Mouse (Mus musculus) G1E (cell line): ENCODE data around the gene Sap30bp.

Experiments
- CTCF ChIP-seq: IDR thresholded peaks from 2 replicates; pipeline ENCODE4 v1.5.1; 2012; ENCODE audit warnings: low read depth, low read length, inconsistent platforms, mixed read lengths
- GATA1 ChIP-seq: IDR thresholded peaks from 2 replicates; pipeline ENCODE4 v1.6.1; 2012; ENCODE audit warnings: borderline replicate concordance, low read length, inconsistent platforms, mixed read lengths
- POLR2AphosphoS5 ChIP-seq: IDR thresholded peaks from 2 replicates; pipeline ENCODE4 v1.6.1; 2012; ENCODE audit warnings: low read depth, low read length, inconsistent platforms; ENCODE audit not compliant: insufficient replicate concordance
- TAL1 ChIP-seq: conservative IDR thresholded peaks from 2 replicates; pipeline ENCODE4 v1.6.1; 2012; ENCODE audit warnings: low read depth, low read length, inconsistent platforms, mixed read lengths

GRCm38 (mm10) chr11:115911632-115912376 is 21.3 kb upstream of the Sap30bp start, which contains the start of gene Smim6:
- TF ChIP-seq CTCF (no peak), GATA1 (no peak), POLR2AphosphoS5 (no peak), TAL1 (no peak)
